Mouse (Mus musculus) kidney, adult 2 months (tissue): ENCODE measurements at regions not wholly inside any gene's neighbourhood (a gene's known extent, or its start where the extent isn't known, plus 50 kb on each side); places are given as distances from the start of the nearest gene placed in this dataset.

ENCODE experiments used
- DNase-seq: peaks from one replicate; pipeline ENCODE4 v3.0.0; 2021
- H3K27ac ChIP-seq: fragments of 200-500 bp; 2 replicates; pipeline ENCODE4 v1.5.1; 2012; ENCODE audit warnings: low read depth, low read length, control low read depth, inconsistent platforms; ENCODE audit not compliant: insufficient read depth
- H3K27me3 ChIP-seq: fragments of 200-500 bp; replicated peaks from 2 replicates; pipeline ENCODE4 v1.6.1; 2012; ENCODE audit warnings: mild to moderate bottlenecking, moderate library complexity, low read length, inconsistent platforms; ENCODE audit not compliant: control insufficient read depth, insufficient read depth
- H3K36me3 ChIP-seq: fragments of 200-500 bp; 2 replicates; pipeline ENCODE4 v1.6.1; 2012; ENCODE audit warnings: mild to moderate bottlenecking, moderate library complexity, low read length, inconsistent platforms; ENCODE audit not compliant: control insufficient read depth, insufficient read depth
- H3K4me1 ChIP-seq: fragments of 200-500 bp; 2 replicates; pipeline ENCODE4 v1.6.1; 2011; ENCODE audit warnings: low read length; ENCODE audit not compliant: control insufficient read depth, insufficient read depth
- H3K4me3 ChIP-seq: fragments of 200-500 bp; 2 replicates; pipeline ENCODE4 v1.5.1; 2011; ENCODE audit warnings: mild to moderate bottlenecking, low read depth, low read length, control low read depth; ENCODE audit not compliant: insufficient read depth
- CTCF ChIP-seq: fragments of 200-500 bp; conservative IDR thresholded peaks from 2 replicates; pipeline ENCODE4 v1.5.1; 2011; ENCODE audit warnings: low read depth, mild to moderate bottlenecking, control low read depth, low read length, moderate library complexity, mixed read lengths; ENCODE audit not compliant: insufficient read depth, insufficient read length
- POLR2A ChIP-seq: fragments of 200-500 bp; IDR thresholded peaks from one replicate; pipeline ENCODE4 v1.6.1; 2011; ENCODE audit warnings: low read depth, low read length, control low read depth
- WGBS: fragments of 180-500 bp; shearing (Covaris S2); methylation state at CpG from one replicate; pipeline ENCODE4 v1.1.7; 2018; 5-methylcytosine and 5-hydroxymethylcytosine counted together

DNA sequence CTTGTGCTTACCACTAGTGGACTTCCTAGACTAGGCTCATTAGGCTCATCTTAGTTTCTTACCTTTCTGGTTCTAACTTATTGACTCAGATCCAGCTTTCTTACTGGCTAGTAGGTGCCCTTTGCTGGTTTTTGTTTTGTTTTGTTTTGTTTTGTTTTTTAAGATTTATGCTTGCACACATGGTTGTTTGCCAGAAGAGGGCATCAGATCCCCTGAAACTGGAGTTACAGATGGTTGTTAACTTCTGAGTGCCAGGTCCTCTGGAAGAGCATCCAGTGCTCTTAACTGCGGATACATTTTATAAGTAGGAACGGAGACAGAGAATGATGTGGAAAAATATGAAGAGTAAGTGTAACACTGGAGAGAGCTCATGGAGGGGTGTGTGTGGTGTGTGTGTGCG, 253.1 kb downstream of the Dysf start:
- Histone ChIP-seq H3K27me3 (no peaks in the 10 kb centered on the region), H3K4me1 (no peaks in the 10 kb centered on the region), H3K4me3 (no peak overlapping the region), H3K27ac (no peak overlapping the region), H3K36me3 (no peaks in the 10 kb centered on the region)
- TF ChIP-seq POLR2A (no peak), CTCF (no peak)
- no peak for DNase-seq
- WGBS, result 85% methylated on average over 3 of the region's 3 CpGs
